Mouse (Mus musculus): ENCODE measurements around the gene Mvb12b.

GRCm38 (mm10) chr2:33914334-33914733 lies 26.6 kb upstream of the Mvb12b start:
- TF ChIP-seq FLI1 (IDR thresholded peaks at IDR 0.05; ENCODE audit: low read length) (no peak), GATA1 (IDR thresholded peaks at IDR 0.05; ENCODE audit: borderline replicate concordance, low read length) (no peak)

All from megakaryocyte, embryonic 14.5 days (primary cell).